Mouse (Mus musculus) small intestine, adult 2 months (tissue): ENCODE results near the gene Xrcc5.

Experiments
- CTCF ChIP-seq: fragments of 200-500 bp; IDR thresholded peaks from 2 replicates; pipeline ENCODE4 v1.5.1; 2012; ENCODE audit warnings: low read depth, mild to moderate bottlenecking, control low read depth, inconsistent platforms, low read length, moderate library complexity, mixed read lengths; ENCODE audit not compliant: insufficient replicate concordance, insufficient read length; ENCODE audit errors: extremely low read depth
- POLR2A ChIP-seq: fragments of 200-500 bp; IDR thresholded peaks from 2 replicates; pipeline ENCODE4 v1.6.1; 2012; ENCODE audit warnings: low read depth, mild to moderate bottlenecking, control low read depth, inconsistent platforms, low read length, moderate library complexity

DNA sequence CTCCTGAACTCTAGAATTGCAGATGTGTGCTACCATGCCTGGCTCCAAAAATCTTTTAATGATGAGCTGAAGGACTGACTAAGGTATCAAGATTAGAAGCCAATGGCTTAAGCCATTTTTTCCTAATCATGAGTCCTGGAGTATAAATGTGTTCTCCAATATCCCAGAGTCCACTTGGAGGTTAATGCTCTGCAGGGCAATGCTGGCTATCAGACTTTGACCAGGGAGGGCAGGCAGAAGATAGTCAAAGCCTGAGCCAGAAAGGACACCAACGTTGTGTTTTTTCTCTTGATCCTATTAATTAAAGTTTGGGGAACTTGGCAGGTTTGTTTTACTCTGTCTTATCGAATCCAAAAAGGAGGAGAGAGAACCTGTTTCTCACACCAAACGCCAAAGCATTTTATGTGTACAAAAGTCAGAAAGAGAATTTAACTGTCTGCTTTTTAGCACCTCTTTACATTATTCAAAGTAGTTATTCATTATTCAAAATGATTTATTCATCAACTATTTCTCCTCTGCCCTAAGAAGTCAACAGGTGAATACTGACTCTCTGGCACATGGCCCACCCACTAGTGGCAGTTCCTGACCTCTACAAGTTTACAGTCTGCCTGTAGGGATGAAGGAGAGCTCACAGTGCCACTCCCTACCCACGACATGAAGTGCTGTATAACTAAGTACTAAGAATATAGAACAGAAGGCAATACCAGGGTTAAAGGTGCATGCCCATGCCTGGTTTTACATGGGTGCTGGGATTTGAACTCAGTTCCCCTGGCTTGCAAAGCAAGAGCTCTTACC lies 13.2 kb upstream of the Xrcc5 start:
- TF ChIP-seq POLR2A (no peak), CTCF (no peak)
